Mouse (Mus musculus): ENCODE data around the gene Fam20a. TPM values are rescaled to one million over a fixed set of nuclear protein-coding genes. Genes with fewer than 3 reads are reported as not detected.
A peak's percentile ranks its signal among the peaks of the same experiment; 100 is the strongest.

Gene Fam20a
- polyA plus RNA-seq, 1 experiment from 2014 or later: 2.3 TPM

DNA sequence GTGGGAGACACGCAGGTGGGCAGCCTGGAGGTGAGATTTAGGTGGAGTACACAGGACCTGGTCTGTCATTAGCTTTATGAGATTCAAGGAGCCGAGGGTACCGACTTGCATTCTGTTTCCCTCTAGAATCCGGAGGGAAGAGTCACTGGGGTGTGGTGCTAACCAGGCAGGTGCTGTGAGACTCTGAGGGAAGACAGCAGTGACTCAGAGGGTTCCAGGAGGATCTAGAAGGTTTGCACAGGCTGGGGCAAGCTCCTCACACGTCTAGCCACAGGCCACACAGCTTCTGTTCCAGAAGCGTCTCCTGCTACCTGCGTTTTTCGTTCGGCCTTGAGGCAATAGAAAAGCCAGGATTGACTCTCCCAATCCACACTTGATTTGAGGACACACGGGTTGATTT lies 23.3 kb downstream of the Fam20a start:
- WGBS: 81% methylated on average over 10 of the region's 10 CpGs
- no peak for ATAC-seq
- Histone ChIP-seq H3K9ac (no peak overlapping the region), H3K36me3 (no peaks in the 10 kb centered on the region), H3K4me1 (replicated peaks) (no peaks in the 10 kb centered on the region), H3K4me2 (replicated peaks) (no peak overlapping the region), H3K27me3 (replicated peaks) (no peaks in the 10 kb centered on the region), H3K27ac (no peak overlapping the region), H3K4me3 (replicated peaks) (no peak overlapping the region), H3K9me3 (no peaks in the 10 kb centered on the region)

GRCm38 (mm10) chr11:109697089-109697643 lies 24.9 kb downstream of the Fam20a start:
- no peak overlapping the region for H3K9ac ChIP-seq
- no peaks in the 10 kb centered on the region for H3K36me3 ChIP-seq
- H3K4me1 ChIP-seq (replicated peaks): no peaks in the 10 kb centered on the region
- peak; percentile 42; the same call in 1 of the 2 replicates for ATAC-seq
- H3K9me3 ChIP-seq: no peaks in the 10 kb centered on the region
- H3K4me2 ChIP-seq (replicated peaks): no peak overlapping the region
- H3K27ac ChIP-seq: no peak overlapping the region
- H3K27me3 ChIP-seq (replicated peaks): no peaks in the 10 kb centered on the region
- 79% methylated on average over 5 of the region's 5 CpGs for WGBS
- H3K4me3 ChIP-seq (replicated peaks): no peak overlapping the region

DNA sequence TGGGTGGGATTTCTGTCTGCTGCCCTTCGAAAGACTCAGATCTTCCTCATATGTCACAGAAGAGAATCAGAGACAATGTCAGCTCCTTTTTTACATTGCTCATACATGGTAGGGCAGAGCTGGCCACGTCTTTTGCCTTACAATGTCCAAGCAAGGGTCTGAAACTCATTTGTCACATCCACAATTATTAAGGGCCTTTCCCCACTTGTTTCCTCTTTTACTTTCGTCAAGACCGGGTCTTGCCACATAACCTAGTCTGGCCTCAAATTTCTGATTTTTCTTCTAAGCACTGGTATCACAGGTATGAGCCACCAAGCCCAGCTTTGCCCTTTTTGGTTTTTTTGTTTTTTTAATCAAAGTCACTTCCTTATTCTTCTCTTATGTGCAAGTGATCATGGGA lies 25.6 kb downstream of the Fam20a start:
- WGBS: 85% methylated on average over 4 of the region's 4 CpGs
- H3K36me3 ChIP-seq: no peaks in the 10 kb centered on the region
- H3K27me3 ChIP-seq (replicated peaks): no peaks in the 10 kb centered on the region
- no peak overlapping the region for H3K27ac ChIP-seq
- no peak for ATAC-seq
- H3K9me3 ChIP-seq: no peaks in the 10 kb centered on the region
- H3K4me1 ChIP-seq (replicated peaks): no peaks in the 10 kb centered on the region
- H3K4me3 ChIP-seq (replicated peaks): no peak overlapping the region
- H3K4me2 ChIP-seq (replicated peaks): no peak overlapping the region
- no peak overlapping the region for H3K9ac ChIP-seq

DNA sequence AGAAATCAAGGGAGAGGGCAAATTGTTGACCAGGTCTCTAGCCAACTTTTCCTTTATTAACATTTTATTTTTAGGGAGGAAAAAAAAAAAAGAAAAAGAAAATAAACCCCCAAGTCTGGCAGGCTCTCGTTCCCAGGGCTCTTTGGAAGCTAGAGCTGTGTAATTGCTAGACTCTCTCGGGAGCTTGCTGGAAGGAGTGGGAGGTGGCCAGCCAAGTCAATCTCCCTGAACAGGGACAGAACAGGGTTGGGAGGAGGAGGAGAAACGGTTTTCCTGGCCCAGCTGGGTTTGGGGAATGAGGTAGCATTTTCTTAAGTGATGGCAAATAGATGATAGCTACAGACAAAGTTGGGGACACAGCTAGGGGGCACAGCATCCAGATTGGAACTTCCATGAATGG lies 29.3 kb downstream of the Fam20a start:
- no peaks in the 10 kb centered on the region for H3K36me3 ChIP-seq
- no peak for ATAC-seq

GRCm38 (mm10) chr11:109689539-109689938 lies 32.5 kb downstream of the Fam20a start:
- Histone ChIP-seq H3K27me3 (replicated peaks) (no peaks in the 10 kb centered on the region), H3K4me3 (replicated peaks) (no peak overlapping the region), H3K9me3 (no peaks in the 10 kb centered on the region), H3K9ac (no peak overlapping the region), H3K4me2 (replicated peaks) (no peak overlapping the region), H3K36me3 (no peaks in the 10 kb centered on the region), H3K4me1 (replicated peaks) (no peaks in the 10 kb centered on the region), H3K27ac (no peak overlapping the region)
- ATAC-seq: no peak
- 84% methylated on average over 4 of the region's 4 CpGs for WGBS

More for the DNA sequence above, 29.3 kb downstream of the Fam20a start:
- H3K4me1 ChIP-seq (replicated peaks): no peaks in the 10 kb centered on the region
- no peaks in the 10 kb centered on the region for H3K9me3 ChIP-seq
- H3K4me2 ChIP-seq (replicated peaks): no peak overlapping the region
- H3K27me3 ChIP-seq (replicated peaks): no peaks in the 10 kb centered on the region
- WGBS: 37% methylated on average over 3 of the region's 3 CpGs
- H3K27ac ChIP-seq: no peak overlapping the region
- no peak overlapping the region for H3K9ac ChIP-seq
- no peak overlapping the region for H3K4me3 ChIP-seq (replicated peaks)

GRCm38 (mm10) chr11:109682221-109682620 lies 39.9 kb downstream of the Fam20a start:
- Histone ChIP-seq H3K4me3 (replicated peaks) (no peak overlapping the region), H3K36me3 (no peaks in the 10 kb centered on the region)

GRCm38 (mm10) chr11:109681556-109681955 lies 40.5 kb downstream of the Fam20a start:
- WGBS: 74% methylated on average over 3 of the region's 3 CpGs
- no peaks in the 10 kb centered on the region for H3K27me3 ChIP-seq (replicated peaks)
- H3K4me1 ChIP-seq (replicated peaks): no peaks in the 10 kb centered on the region
- no peaks in the 10 kb centered on the region for H3K36me3 ChIP-seq
- H3K4me2 ChIP-seq (replicated peaks): no peak overlapping the region
- H3K9me3 ChIP-seq: no peaks in the 10 kb centered on the region
- H3K4me3 ChIP-seq (replicated peaks): no peak overlapping the region
- no peak for ATAC-seq
- no peak overlapping the region for H3K9ac ChIP-seq
- no peak overlapping the region for H3K27ac ChIP-seq

More at GRCm38 (mm10) chr11:109682221-109682620, 39.9 kb downstream of the Fam20a start:
- Histone ChIP-seq H3K27ac (no peak overlapping the region), H3K9me3 (no peaks in the 10 kb centered on the region), H3K9ac (no peak overlapping the region), H3K4me2 (replicated peaks) (no peak overlapping the region), H3K27me3 (replicated peaks) (no peaks in the 10 kb centered on the region), H3K4me1 (replicated peaks) (no peaks in the 10 kb centered on the region)
- ATAC-seq: no peak
- 88% methylated on average over 6 of the region's 6 CpGs for WGBS

DNA sequence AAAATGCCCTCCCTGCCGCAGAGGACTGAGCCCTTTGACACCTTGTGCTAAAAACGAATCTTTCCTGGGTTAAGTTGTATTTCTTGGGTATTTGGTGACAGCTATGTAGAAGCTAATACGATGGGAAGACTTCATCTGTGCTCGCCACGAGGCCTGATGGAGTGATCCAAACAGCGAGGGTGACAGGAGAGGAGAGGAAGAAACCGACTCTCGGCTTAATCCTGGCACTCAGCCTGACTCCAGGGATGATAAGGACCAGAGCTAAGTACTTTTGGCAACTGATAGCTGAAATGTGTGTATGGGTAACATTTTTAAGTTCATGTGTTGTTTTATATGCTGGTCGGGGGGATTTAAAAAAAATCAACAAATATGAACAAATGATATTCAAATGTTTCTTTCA lies 41.1 kb downstream of the Fam20a start:
- no peaks in the 10 kb centered on the region for H3K9me3 ChIP-seq
- WGBS: 62% methylated on average over 9 of the region's 9 CpGs
- H3K27ac ChIP-seq: no peak overlapping the region
- H3K36me3 ChIP-seq: no peaks in the 10 kb centered on the region
- H3K9ac ChIP-seq: no peak overlapping the region
- H3K27me3 ChIP-seq (replicated peaks): no peaks in the 10 kb centered on the region
- no peak overlapping the region for H3K4me3 ChIP-seq (replicated peaks)
- no peak overlapping the region for H3K4me2 ChIP-seq (replicated peaks)
- ATAC-seq: no peak
- H3K4me1 ChIP-seq (replicated peaks): no peaks in the 10 kb centered on the region

DNA sequence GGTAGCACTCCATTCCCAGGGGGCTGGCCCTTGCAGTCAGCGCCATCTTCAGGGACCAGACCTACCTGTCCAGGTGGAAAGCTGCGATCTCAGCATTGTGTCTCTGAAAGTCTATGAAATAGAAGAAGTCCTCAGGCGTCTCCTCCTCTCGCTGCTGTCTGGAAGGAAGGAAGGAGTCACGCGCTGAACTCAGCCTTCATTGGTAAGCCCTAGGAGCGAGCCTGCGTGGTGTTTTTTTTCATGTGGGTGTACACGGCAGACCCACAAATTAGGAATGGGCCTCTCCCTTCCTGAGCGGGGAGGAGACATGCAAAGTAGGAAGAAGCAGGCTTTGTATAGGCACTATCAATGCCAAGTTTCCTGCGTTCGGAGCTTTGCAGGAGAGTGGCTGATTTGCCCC lies 43.8 kb downstream of the Fam20a start:
- no peaks in the 10 kb centered on the region for H3K36me3 ChIP-seq
- H3K4me3 ChIP-seq (replicated peaks): no peak overlapping the region
- no peaks in the 10 kb centered on the region for H3K27me3 ChIP-seq (replicated peaks)
- no peak overlapping the region for H3K9ac ChIP-seq
- no peak overlapping the region for H3K4me2 ChIP-seq (replicated peaks)
- H3K4me1 ChIP-seq (replicated peaks): no peaks in the 10 kb centered on the region
- no peak for ATAC-seq
- no peaks in the 10 kb centered on the region for H3K9me3 ChIP-seq
- H3K27ac ChIP-seq: no peak overlapping the region
- 79% methylated on average over 12 of the region's 12 CpGs for WGBS

DNA sequence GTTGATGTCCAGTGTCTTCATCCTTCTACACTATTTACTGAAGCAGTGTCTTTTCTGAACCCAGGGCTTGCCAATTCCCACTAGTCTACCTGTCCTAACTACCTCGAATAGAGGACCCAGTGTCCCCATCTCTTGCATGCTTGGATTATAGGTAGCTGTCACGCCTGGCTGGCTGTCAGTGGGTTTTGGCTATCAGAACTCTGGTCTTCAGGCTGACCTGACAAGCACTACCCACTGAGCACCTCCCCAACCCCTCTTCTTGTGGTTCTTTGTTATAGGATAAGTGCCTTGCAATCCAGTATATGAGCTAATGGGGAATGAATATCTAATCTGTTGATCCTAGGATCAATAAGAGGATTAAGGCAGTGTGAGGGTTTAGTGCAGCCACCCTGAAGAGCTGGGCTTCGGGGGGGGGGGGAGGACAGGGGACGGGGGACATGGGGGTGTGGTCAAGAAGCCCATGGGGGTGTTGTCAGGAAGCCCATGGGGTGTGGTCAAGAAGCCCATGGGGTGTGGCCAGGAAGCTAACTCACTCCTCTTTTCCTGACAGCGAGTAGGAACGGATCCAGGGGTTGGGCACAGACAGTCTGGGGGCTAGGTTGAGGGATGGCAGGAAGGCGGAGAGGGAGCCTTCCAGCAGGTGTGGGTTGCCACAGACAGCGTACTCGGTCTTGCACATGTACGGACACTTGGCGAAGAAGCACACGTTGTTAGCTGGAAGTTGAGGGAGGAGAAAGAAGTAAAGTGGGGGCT lies 45.3 kb downstream of the Fam20a start:
- H3K4me1 ChIP-seq (replicated peaks): no peaks in the 10 kb centered on the region
- no peak overlapping the region for H3K9ac ChIP-seq
- no peaks in the 10 kb centered on the region for H3K27me3 ChIP-seq (replicated peaks)
- H3K36me3 ChIP-seq: no peaks in the 10 kb centered on the region
- H3K9me3 ChIP-seq: no peaks in the 10 kb centered on the region
- no peak overlapping the region for H3K4me2 ChIP-seq (replicated peaks)
- no peak overlapping the region for H3K4me3 ChIP-seq (replicated peaks)
- no peak overlapping the region for H3K27ac ChIP-seq
- 60% methylated on average over 12 of the region's 12 CpGs for WGBS
- no peak for ATAC-seq

DNA sequence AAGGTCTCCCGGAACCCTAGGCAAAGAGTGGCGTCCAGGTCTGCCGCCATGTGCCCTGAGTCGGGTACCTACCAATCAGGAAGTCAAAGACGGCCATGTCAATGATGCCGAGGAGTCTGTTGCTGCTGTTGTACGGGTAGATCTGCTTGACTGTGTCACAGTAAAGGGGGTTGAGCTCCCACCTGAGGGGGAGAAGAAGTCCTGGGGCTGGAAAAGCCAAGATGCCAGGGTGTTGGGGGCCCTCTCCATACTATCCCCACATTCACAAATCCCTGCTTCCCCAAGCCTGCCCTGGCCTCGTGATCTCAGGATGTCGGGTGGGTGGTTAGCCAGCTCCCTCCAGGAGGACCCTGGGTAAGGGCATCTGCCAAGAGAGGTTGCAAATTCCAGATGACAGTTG lies 46.3 kb downstream of the Fam20a start:
- 89% methylated on average over 9 of the region's 9 CpGs for WGBS
- Histone ChIP-seq H3K27me3 (replicated peaks) (no peaks in the 10 kb centered on the region), H3K36me3 (no peaks in the 10 kb centered on the region), H3K9ac (no peak overlapping the region), H3K4me1 (replicated peaks) (no peaks in the 10 kb centered on the region), H3K4me2 (replicated peaks) (no peak overlapping the region), H3K4me3 (replicated peaks) (no peak overlapping the region), H3K9me3 (no peaks in the 10 kb centered on the region), H3K27ac (no peak overlapping the region)
- no peak for ATAC-seq

GRCm38 (mm10) chr11:109675208-109675607 lies 46.9 kb downstream of the Fam20a start:
- no peaks in the 10 kb centered on the region; the same call in 1 of the 2 replicates for H3K4me1 ChIP-seq (replicated peaks)
- H3K4me3 ChIP-seq (replicated peaks): no peak overlapping the region
- H3K4me2 ChIP-seq (replicated peaks): no peak overlapping the region
- 82% methylated on average over 3 of the region's 3 CpGs for WGBS
- H3K9ac ChIP-seq: no peak overlapping the region
- no peak for ATAC-seq
- no peaks in the 10 kb centered on the region for H3K36me3 ChIP-seq
- no peak overlapping the region for H3K27ac ChIP-seq
- no peaks in the 10 kb centered on the region for H3K27me3 ChIP-seq (replicated peaks)
- H3K9me3 ChIP-seq: no peaks in the 10 kb centered on the region

- WGBS: 82% methylated on average over 11 of the region's 11 CpGs
- Histone ChIP-seq H3K27me3 (replicated peaks) (no peaks in the 10 kb centered on the region), H3K9me3 (no peaks in the 10 kb centered on the region), H3K27ac (no peak overlapping the region), H3K4me2 (replicated peaks) (no peak overlapping the region), H3K4me1 (replicated peaks) (no peaks in the 10 kb centered on the region; the same call in 1 of the 2 replicates), H3K9ac (no peak overlapping the region), H3K4me3 (replicated peaks) (no peak overlapping the region), H3K36me3 (no peaks in the 10 kb centered on the region)
- ATAC-seq: no peak
These were observed 47.5 kb downstream of the Fam20a start for GRCm38 (mm10) chr11:109674542-109674941.
